In the genomic region with DNA sequence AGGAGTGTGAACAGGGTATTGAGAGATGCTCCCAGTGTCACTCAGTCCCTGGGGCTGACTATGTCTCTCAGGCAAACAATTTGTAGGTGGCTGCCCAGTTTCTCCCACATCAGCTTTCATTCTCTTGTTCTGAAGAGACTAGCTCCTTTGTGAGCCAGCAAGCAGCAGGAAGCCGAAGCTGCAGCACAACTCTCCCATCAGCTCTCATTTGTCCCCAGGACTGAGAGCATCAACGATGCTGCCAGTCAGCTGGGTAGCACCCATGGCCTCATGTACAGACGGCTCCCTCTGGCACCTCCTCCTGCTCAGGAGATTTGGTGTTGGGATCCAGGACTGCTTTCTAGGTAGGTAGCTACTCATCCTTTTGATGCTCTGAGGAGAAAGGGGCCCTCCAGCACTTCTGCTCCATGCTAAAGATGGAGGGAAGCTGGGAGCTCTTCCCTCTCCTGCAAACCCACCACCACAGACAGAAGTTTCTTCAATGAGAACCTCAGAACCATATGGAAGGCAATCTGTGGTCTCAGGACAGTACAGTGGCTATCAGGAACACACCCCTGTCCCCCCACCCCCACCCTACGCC, we compare ENCODE assay signal across 8 mouse cellular contexts. TPM values are rescaled to one million over a fixed set of nuclear protein-coding genes. Genes with fewer than 3 reads are reported as not detected.
DNase-seq lines count a peak whose midpoint lies in the region; ATAC-seq lines count a peak whose summit lies in the region.

No protein-coding gene starts in this region.

- H3K36me3 ChIP-seq in neural tube, embryonic 11.5 days (ENCODE audit: control insufficient read depth, insufficient read depth, low read length), result peaks cover 5% of the 10 kb centered on the region
- H3K36me3 ChIP-seq in hindbrain, embryonic 10.5 days, result peaks cover 56% of the 10 kb centered on the region
- peaks cover 50% of the 10 kb centered on the region for H3K36me3 ChIP-seq in midbrain, embryonic 13.5 days

- H3K9me3 ChIP-seq in neural tube, embryonic 11.5 days (ENCODE audit: control insufficient read depth, low read length), result no peaks in the 10 kb centered on the region
- no peaks in the 10 kb centered on the region for H3K9me3 ChIP-seq in hindbrain, embryonic 10.5 days
- no peaks in the 10 kb centered on the region for H3K9me3 ChIP-seq in midbrain, embryonic 13.5 days

- 28% methylated on average over 4 of the region's 4 CpGs for WGBS in neural tube, embryonic 11.5 days
- 36% methylated on average over 4 of the region's 4 CpGs for WGBS in hindbrain, embryonic 10.5 days
- 32% methylated on average over 4 of the region's 4 CpGs for WGBS in midbrain, embryonic 13.5 days

- peak overlapping the region; percentile 99 for H3K4me2 ChIP-seq in neural tube, embryonic 11.5 days (ENCODE audit: low read depth)
- H3K4me2 ChIP-seq in midbrain, embryonic 13.5 days (replicated peaks), result peak overlapping the region; percentile 99

- no peak overlapping the region for H3K4me3 ChIP-seq in neural tube, embryonic 11.5 days (ENCODE audit: low read depth, low read length)
- peak overlapping the region; percentile 69 for H3K4me3 ChIP-seq in hindbrain, embryonic 10.5 days
- peak overlapping the region; percentile 54 for H3K4me3 ChIP-seq in midbrain, embryonic 13.5 days (replicated peaks)

- H3K9ac ChIP-seq in neural tube, embryonic 11.5 days (ENCODE audit: low read length), result 0 out of 2 replicates have a peak overlapping the region, but pooled peaks have one; percentile 18
- peak overlapping the region; percentile 73 for H3K9ac ChIP-seq in midbrain, embryonic 13.5 days (replicated peaks)

- peaks cover 9% of the 10 kb centered on the region; the same call in 1 of the 2 replicates for H3K4me1 ChIP-seq in neural tube, embryonic 11.5 days (ENCODE audit: control insufficient read depth, insufficient read depth, low read length)
- peaks cover 26% of the 10 kb centered on the region for H3K4me1 ChIP-seq in hindbrain, embryonic 10.5 days (replicated peaks)
- peaks cover 25% of the 10 kb centered on the region for H3K4me1 ChIP-seq in midbrain, embryonic 13.5 days (replicated peaks)

- ATAC-seq in neural tube, embryonic 11.5 days (ENCODE audit: insufficient read depth, low FRiP score, low TSS enrichment), result no peak
- no peak for ATAC-seq in midbrain, embryonic 13.5 days

- no peak overlapping the region for H3K27ac ChIP-seq in neural tube, embryonic 11.5 days (ENCODE audit: low read depth, low read length)
- H3K27ac ChIP-seq in hindbrain, embryonic 10.5 days, result peak overlapping the region; percentile 83; the same call in 1 of the 2 replicates
- H3K27ac ChIP-seq in midbrain, embryonic 13.5 days, result no peak overlapping the region; the same call in 1 of the 2 replicates

- no peaks in the 10 kb centered on the region for H3K27me3 ChIP-seq in neural tube, embryonic 11.5 days (ENCODE audit: control insufficient read depth, insufficient read depth, low read length)
- peaks cover 35% of the 10 kb centered on the region for H3K27me3 ChIP-seq in hindbrain, embryonic 10.5 days (ENCODE audit: insufficient read depth, poor library complexity, severe bottlenecking)
- H3K27me3 ChIP-seq in midbrain, embryonic 13.5 days, result peaks cover 29% of the 10 kb centered on the region

- DNase-seq in frontal cortex, postnatal 36 days (ENCODE audit: low spot score in 2 of 2), result peak; percentile 52 to 55
- no peak for DNase-seq in frontal cortex, postnatal 25 days (ENCODE audit: low spot score in 2 of 2)
- no peak for DNase-seq in neural tube, embryonic 11.5 days (ENCODE audit: low spot score)
- no peak for DNase-seq in neural tube, embryonic 10.5 days (ENCODE audit: extremely low spot score, low spot score)
- no peak for DNase-seq in hindbrain, embryonic 10.5 days (ENCODE audit: low spot score)
- no peak for DNase-seq in adrenal gland, adult 8-10 months
- no peak for DNase-seq in adrenal gland, postnatal 14 days

RNA-seq across cellular contexts. Expression of gene Susd2, which starts 22.7 kb away (rescaled TPM):
- 1.8 and 2.4 TPM in 2 replicates for polyA plus RNA-seq in neural tube, embryonic 11.5 days (2014; fragmentation: Nextera tagmentation; extraction: Ambion mirVana)
- 2.0 and 3.0 TPM in 2 replicates for polyA plus RNA-seq in hindbrain, embryonic 10.5 days (2016; fragmentation: Nextera tagmentation; extraction: Ambion mirVana)
- polyA plus RNA-seq in midbrain, embryonic 13.5 days (2015; fragmentation: Nextera tagmentation; extraction: Ambion mirVana), result 2.0 and 2.3 TPM in 2 replicates
- 10 to 100 TPM in 2 of 4 experiments, 1 to 10 TPM in 2; 9.4 to 15.1 (median 11.5) TPM for total RNA-seq in adrenal gland, adult 8-10 months (2022)
- 6.0 and 12.2 TPM in 2 replicates for total RNA-seq in adrenal gland, postnatal 14 days (2021)

Comparison
In these comparisons a context has a peak if more than half of its experiments do, and no peak if none do; other contexts are left out.
1. DNase-seq: peak in frontal cortex, postnatal 36 days (2 of 2); none in frontal cortex, postnatal 25 days (0 of 2), neural tube, embryonic 11.5 days (single experiment), neural tube, embryonic 10.5 days (single experiment), hindbrain, embryonic 10.5 days (single experiment), adrenal gland, adult 8-10 months (single experiment) and adrenal gland, postnatal 14 days (single experiment).